Mouse (Mus musculus) liver, embryonic 12.5 days (tissue): ENCODE results near the gene Adamts17. TPM values are rescaled to one million over a fixed set of nuclear protein-coding genes. Genes with fewer than 3 reads are reported as not detected.

Experiments
- ATAC-seq: fragments of 200-750 bp; cut with Nextera tagmentation; 2 replicates; pipeline ENCODE4 v1.8.0; 2017; ENCODE audit warnings: moderate number of reproducible peaks, mild to moderate bottlenecking, moderate library complexity
- H3K27ac ChIP-seq: fragments of 300-500 bp; sonication (generic); 2 replicates; pipeline ENCODE4 v1.5.1; 2016; ENCODE audit warnings: mild to moderate bottlenecking
- H3K27me3 ChIP-seq: fragments of 300-500 bp; sonication (generic); replicated peaks from 2 replicates; pipeline ENCODE4 v1.6.1; 2016; ENCODE audit warnings: mild to moderate bottlenecking, moderate library complexity
- H3K36me3 ChIP-seq: fragments of 300-500 bp; sonication (generic); 2 replicates; pipeline ENCODE4 v1.6.1; 2016; ENCODE audit warnings: mild to moderate bottlenecking, moderate library complexity
- H3K4me1 ChIP-seq: fragments of 300-500 bp; sonication (generic); 2 replicates; pipeline ENCODE4 v1.6.1; 2016
- H3K4me2 ChIP-seq: fragments of 300-500 bp; sonication (generic); 2 replicates; pipeline ENCODE4 v1.6.1; 2016; ENCODE audit warnings: mild to moderate bottlenecking, moderate library complexity
- H3K4me3 ChIP-seq: fragments of 300-500 bp; sonication (generic); 2 replicates; pipeline ENCODE4 v1.5.1; 2016; ENCODE audit warnings: mild to moderate bottlenecking, moderate library complexity
- H3K9ac ChIP-seq: fragments of 300-500 bp; sonication (generic); 2 replicates; pipeline ENCODE4 v1.6.1; 2016; ENCODE audit warnings: mild to moderate bottlenecking, moderate library complexity
- H3K9me3 ChIP-seq: fragments of 300-500 bp; sonication (generic); replicated peaks from 2 replicates; pipeline ENCODE4 v1.6.1; 2016; ENCODE audit warnings: mild to moderate bottlenecking, moderate library complexity
- WGBS: fragments of 180-500 bp; shearing (Covaris S2); methylation state at CpG from one replicate; pipeline ENCODE4 v1.1.7; 2016; ENCODE audit not compliant: insufficient replicate concordance; 5-methylcytosine and 5-hydroxymethylcytosine counted together
- polyA plus RNA-seq: library from polyadenylated mRNA; unstranded; fragments of >200 nt; fragmentation: Nextera tagmentation; extraction: Ambion mirVana; gene quantifications from 2 replicates; pipeline ENCODE4 v1.2.1, GENCODE M21; 2016

Adamts17 gene
- 0.73 and 1.0 TPM in 2 replicates for polyA plus RNA-seq

GRCm38 (mm10) chr7:66839463-66840007 lies at the start of gene Adamts17:
Gene Adamts17 (plus strand): TSS chr7:66839735.
- Histone ChIP-seq H3K27ac (no peak within 1 kb of the TSS), H3K27me3 (peaks cover 66% of the 10 kb centered on the region), H3K9me3 (no peaks in the 10 kb centered on the region), H3K9ac (peak within 1 kb of the TSS; percentile 52; the same call in 1 of the 2 replicates), H3K4me2 (peak within 1 kb of the TSS; percentile 86), H3K4me1 (peaks cover 10% of the 10 kb centered on the region; the same call in 1 of the 2 replicates), H3K36me3 (no peaks in the 10 kb centered on the region), H3K4me3 (peak within 1 kb of the TSS; percentile 57)
- peak; percentile 90 for ATAC-seq
- under 1% methylated on average over 30 of the region's 30 CpGs for WGBS

GRCm38 (mm10) chr7:66789860-66790748 lies 49.4 kb upstream of the Adamts17 start:
- 30% methylated on average over 8 of the region's 8 CpGs for WGBS
- Histone ChIP-seq H3K27me3 (no peaks in the 10 kb centered on the region), H3K4me2 (no peak overlapping the region), H3K9ac (no peak overlapping the region), H3K9me3 (no peaks in the 10 kb centered on the region), H3K4me1 (peaks cover 9% of the 10 kb centered on the region), H3K27ac (no peak overlapping the region), H3K4me3 (no peak overlapping the region), H3K36me3 (no peaks in the 10 kb centered on the region)
- no peak for ATAC-seq

GRCm38 (mm10) chr7:66791022-66791421 lies 48.5 kb upstream of the Adamts17 start:
- ATAC-seq, result no peak
- Histone ChIP-seq H3K27me3 (no peaks in the 10 kb centered on the region), H3K4me2 (no peak overlapping the region), H3K27ac (no peak overlapping the region), H3K9me3 (no peaks in the 10 kb centered on the region), H3K4me1 (peaks cover 9% of the 10 kb centered on the region), H3K36me3 (no peaks in the 10 kb centered on the region), H3K4me3 (no peak overlapping the region), H3K9ac (no peak overlapping the region)
- 84% methylated on average over 3 of the region's 3 CpGs for WGBS

GRCm38 (mm10) chr7:66796909-66797308 lies 42.6 kb upstream of the Adamts17 start:
- Histone ChIP-seq H3K4me1 (no peaks in the 10 kb centered on the region), H3K4me3 (no peak overlapping the region), H3K9me3 (no peaks in the 10 kb centered on the region), H3K27me3 (no peaks in the 10 kb centered on the region), H3K4me2 (no peak overlapping the region), H3K36me3 (no peaks in the 10 kb centered on the region), H3K27ac (no peak overlapping the region), H3K9ac (no peak overlapping the region)
- WGBS, result 45% methylated on average over 1 of the region's 1 CpGs
- no peak for ATAC-seq

- H3K4me3 ChIP-seq, result no peak overlapping the region
- H3K36me3 ChIP-seq, result no peaks in the 10 kb centered on the region
- H3K9ac ChIP-seq, result no peak overlapping the region
- H3K4me1 ChIP-seq, result no peaks in the 10 kb centered on the region
- no peak for ATAC-seq
- H3K27ac ChIP-seq, result no peak overlapping the region
- no peaks in the 10 kb centered on the region for H3K9me3 ChIP-seq
- WGBS, result 54% methylated on average over 1 of the region's 1 CpGs
- H3K4me2 ChIP-seq, result no peak overlapping the region
- H3K27me3 ChIP-seq, result no peaks in the 10 kb centered on the region
Measured at GRCm38 (mm10) chr7:66797345-66797744, 42.2 kb upstream of the Adamts17 start.

GRCm38 (mm10) chr7:66798826-66799225 lies 40.7 kb upstream of the Adamts17 start:
- H3K9me3 ChIP-seq, result no peaks in the 10 kb centered on the region
- no peak overlapping the region for H3K27ac ChIP-seq
- no peaks in the 10 kb centered on the region for H3K4me1 ChIP-seq
- H3K9ac ChIP-seq, result no peak overlapping the region
- H3K27me3 ChIP-seq, result no peaks in the 10 kb centered on the region
- no peak overlapping the region for H3K4me2 ChIP-seq
- no peak for ATAC-seq
- 59% methylated on average over 5 of the region's 5 CpGs for WGBS
- H3K4me3 ChIP-seq, result no peak overlapping the region
- no peaks in the 10 kb centered on the region for H3K36me3 ChIP-seq

GRCm38 (mm10) chr7:66800784-66801183 lies 38.8 kb upstream of the Adamts17 start:
- no peak overlapping the region for H3K9ac ChIP-seq
- no peaks in the 10 kb centered on the region for H3K4me1 ChIP-seq
- no peaks in the 10 kb centered on the region for H3K36me3 ChIP-seq
- no peak for ATAC-seq
- H3K4me3 ChIP-seq, result no peak overlapping the region
- H3K9me3 ChIP-seq, result no peaks in the 10 kb centered on the region
- H3K27ac ChIP-seq, result no peak overlapping the region
- no peaks in the 10 kb centered on the region for H3K27me3 ChIP-seq
- H3K4me2 ChIP-seq, result no peak overlapping the region
- WGBS, result 68% methylated on average over 5 of the region's 5 CpGs

GRCm38 (mm10) chr7:66801785-66802184 lies 37.8 kb upstream of the Adamts17 start:
- Histone ChIP-seq H3K9ac (no peak overlapping the region), H3K27ac (no peak overlapping the region), H3K9me3 (no peaks in the 10 kb centered on the region)

GRCm38 (mm10) chr7:66803798-66804197 lies 35.7 kb upstream of the Adamts17 start:
- H3K36me3 ChIP-seq, result no peaks in the 10 kb centered on the region
- ATAC-seq, result no peak
- no peak overlapping the region for H3K4me3 ChIP-seq
- no peak overlapping the region for H3K4me2 ChIP-seq
- no peaks in the 10 kb centered on the region for H3K27me3 ChIP-seq
- WGBS, result 33% methylated on average over 5 of the region's 5 CpGs
- no peak overlapping the region for H3K27ac ChIP-seq
- H3K9me3 ChIP-seq, result no peaks in the 10 kb centered on the region
- no peak overlapping the region for H3K9ac ChIP-seq
- H3K4me1 ChIP-seq, result no peaks in the 10 kb centered on the region

More at GRCm38 (mm10) chr7:66801785-66802184, 37.8 kb upstream of the Adamts17 start:
- no peaks in the 10 kb centered on the region for H3K36me3 ChIP-seq
- H3K4me2 ChIP-seq, result no peak overlapping the region
- H3K27me3 ChIP-seq, result no peaks in the 10 kb centered on the region
- no peak overlapping the region for H3K4me3 ChIP-seq
- ATAC-seq, result no peak
- no peaks in the 10 kb centered on the region for H3K4me1 ChIP-seq

GRCm38 (mm10) chr7:66806801-66807200 lies 32.7 kb upstream of the Adamts17 start:
- Histone ChIP-seq H3K9me3 (no peaks in the 10 kb centered on the region), H3K27ac (no peak overlapping the region), H3K27me3 (no peaks in the 10 kb centered on the region), H3K4me3 (no peak overlapping the region), H3K9ac (no peak overlapping the region), H3K36me3 (no peaks in the 10 kb centered on the region), H3K4me1 (no peaks in the 10 kb centered on the region), H3K4me2 (no peak overlapping the region)
- 64% methylated on average over 3 of the region's 3 CpGs for WGBS
- ATAC-seq, result no peak

- Histone ChIP-seq H3K27me3 (no peaks in the 10 kb centered on the region), H3K36me3 (no peaks in the 10 kb centered on the region), H3K9ac (no peak overlapping the region), H3K4me2 (no peak overlapping the region), H3K4me3 (no peak overlapping the region), H3K27ac (no peak overlapping the region), H3K9me3 (no peaks in the 10 kb centered on the region), H3K4me1 (no peaks in the 10 kb centered on the region)
- no peak for ATAC-seq
- 80% methylated on average over 7 of the region's 7 CpGs for WGBS
Measured at GRCm38 (mm10) chr7:66810436-66810835, 29.1 kb upstream of the Adamts17 start.

GRCm38 (mm10) chr7:66811294-66811693 lies 28.2 kb upstream of the Adamts17 start:
- ATAC-seq, result no peak
- 54% methylated on average over 1 of the region's 1 CpGs for WGBS
- Histone ChIP-seq H3K27me3 (no peaks in the 10 kb centered on the region), H3K4me3 (no peak overlapping the region), H3K4me2 (no peak overlapping the region), H3K9me3 (no peaks in the 10 kb centered on the region), H3K9ac (no peak overlapping the region), H3K36me3 (no peaks in the 10 kb centered on the region), H3K27ac (no peak overlapping the region), H3K4me1 (no peaks in the 10 kb centered on the region)
